Mouse (Mus musculus) E14TG2a.4 (cell line): ENCODE results near the gene Sh2d1b2.

Experiments used
- CTCF ChIP-seq: conservative IDR thresholded peaks from 2 replicates; pipeline ENCODE4 v1.5.1; 2014; ENCODE audit warnings: low read length
- NANOG ChIP-seq: IDR thresholded peaks from 2 replicates; pipeline ENCODE4 v1.6.1; 2014; ENCODE audit warnings: borderline replicate concordance, low read length, mixed read lengths

GRCm38 (mm10) chr1:170245016-170245415 is 12.5 kb downstream of the Sh2d1b2 start:
- no peak for TF ChIP-seq NANOG
- no peak for TF ChIP-seq CTCF
